Comparison of ENCODE assay signal across 9 mouse cellular contexts in the genomic region with DNA sequence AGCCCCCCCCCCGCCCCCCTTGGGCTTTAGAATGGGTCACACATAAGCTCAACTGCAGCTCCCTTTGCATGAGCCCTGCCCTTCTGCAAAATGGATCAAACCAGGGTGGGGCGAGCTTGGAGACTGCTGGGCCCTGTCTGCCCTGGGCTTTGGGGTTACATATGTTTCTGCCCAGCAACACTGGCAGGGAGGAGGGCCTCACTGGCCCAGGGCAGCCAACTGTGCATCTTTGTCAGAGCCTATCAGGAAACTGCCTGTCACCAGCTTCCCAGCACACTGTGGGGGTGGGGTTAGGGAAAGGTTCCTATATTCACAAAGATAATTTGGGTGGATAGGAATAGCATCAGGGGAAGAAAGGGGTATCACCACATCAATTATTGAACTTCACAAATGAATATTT.
DNase-seq lines count a peak whose midpoint lies in the region; ATAC-seq and TF ChIP-seq lines count a peak whose summit lies in the region.
"Had no signal": no experiment of that assay in that cellular context is flagged by ENCODE, and none has a peak within 500 bp of the region (broad histone marks: within the 10 kb centered on the region; RNA-seq: fewer than 3 reads in every experiment).

No protein-coding gene starts in this region.

- no peaks in the 10 kb centered on the region for H3K4me1 ChIP-seq in forebrain, postnatal 0 days (ENCODE audit: insufficient read depth)
- H3K4me1 ChIP-seq in forebrain, embryonic 11.5 days (replicated peaks; ENCODE audit: control insufficient read depth, insufficient read depth, low read length), result peaks cover 5% of the 10 kb centered on the region; the same call in 1 of the 2 replicates
- H3K4me1 ChIP-seq in lung, embryonic 14.5 days (ENCODE audit: insufficient read depth), result peaks cover 8% of the 10 kb centered on the region; the same call in 1 of the 2 replicates
- peaks cover 13% of the 10 kb centered on the region for H3K4me1 ChIP-seq in embryonic facial prominence, embryonic 14.5 days (ENCODE audit: control insufficient read depth, insufficient read depth, low read length)
- H3K4me1 ChIP-seq in midbrain, embryonic 15.5 days, result peaks cover 20% of the 10 kb centered on the region

- no peak for DNase-seq in forebrain, postnatal 0 days
- no peak for DNase-seq in forebrain, embryonic 11.5 days (ENCODE audit: low spot score)
- DNase-seq in lung, embryonic 14.5 days, result peak; percentile 68
- no peak for DNase-seq in lung, adult 18-20 months
- DNase-seq in embryonic facial prominence, embryonic 14.5 days (ENCODE audit: low spot score), result peak; percentile 63
- no peak for DNase-seq in adrenal gland, adult (ENCODE audit: inconsistent age in 2 of 2, low spot score in 1 of 2)
- DNase-seq in left cerebral cortex, postnatal 14 days (ENCODE audit: low spot score in 2 of 2), result no peak

- intact Hi-C loops in left cerebral cortex, postnatal 14 days (cut with DNase I), result loop anchor here (10.0 kb wide), 1 partner anchor 96 kb away; the partner anchor contains the start of gene Ypel2

- H3K9ac ChIP-seq in forebrain, postnatal 0 days, result 0 out of 2 replicates have a peak overlapping the region, but pooled peaks have one; percentile 10
- no peak overlapping the region for H3K9ac ChIP-seq in forebrain, embryonic 11.5 days (ENCODE audit: low read length)
- no peak overlapping the region for H3K9ac ChIP-seq in lung, embryonic 14.5 days
- H3K9ac ChIP-seq in embryonic facial prominence, embryonic 14.5 days (ENCODE audit: low read depth, low read length), result no peak overlapping the region
- H3K9ac ChIP-seq in midbrain, embryonic 15.5 days, result no peak overlapping the region

- no peak for ATAC-seq in forebrain, postnatal 0 days
- no peak for ATAC-seq in forebrain, embryonic 11.5 days (replicated peaks; ENCODE audit: low FRiP score)
- ATAC-seq in lung, embryonic 14.5 days (ENCODE audit: insufficient read depth), result peak; percentile 69; the same call in 1 of the 2 replicates
- ATAC-seq in embryonic facial prominence, embryonic 14.5 days (ENCODE audit: low read depth), result peak; percentile 51; the same call in 1 of the 2 replicates
- peak; percentile 45; the same call in 1 of the 2 replicates for ATAC-seq in midbrain, embryonic 15.5 days (replicated peaks)

- no peaks in the 10 kb centered on the region for H3K36me3 ChIP-seq in forebrain, postnatal 0 days (ENCODE audit: insufficient read depth)
- H3K36me3 ChIP-seq in forebrain, embryonic 11.5 days (ENCODE audit: control insufficient read depth, insufficient read depth, low read length), result no peaks in the 10 kb centered on the region
- H3K36me3 ChIP-seq in lung, embryonic 14.5 days (ENCODE audit: insufficient read depth), result no peaks in the 10 kb centered on the region
- no peaks in the 10 kb centered on the region for H3K36me3 ChIP-seq in embryonic facial prominence, embryonic 14.5 days (ENCODE audit: control insufficient read depth, insufficient read depth, low read length)
- no peaks in the 10 kb centered on the region for H3K36me3 ChIP-seq in midbrain, embryonic 15.5 days (replicated peaks)

- H3K4me3 ChIP-seq in forebrain, postnatal 0 days (ENCODE audit: low read depth, low read length), result no peak overlapping the region
- H3K4me3 ChIP-seq in forebrain, embryonic 11.5 days (ENCODE audit: low read depth, low read length), result no peak overlapping the region
- H3K4me3 ChIP-seq in lung, embryonic 14.5 days (ENCODE audit: low read depth, low read length), result no peak overlapping the region
- H3K4me3 ChIP-seq in embryonic facial prominence, embryonic 14.5 days (ENCODE audit: low read depth, low read length), result no peak overlapping the region
- no peak overlapping the region for H3K4me3 ChIP-seq in midbrain, embryonic 15.5 days
- H3K4me3 ChIP-seq: layer of hippocampus, adult 2 months had no signal

- H3K4me2 ChIP-seq in forebrain, postnatal 0 days (ENCODE audit: low read depth), result no peak overlapping the region
- H3K4me2 ChIP-seq in forebrain, embryonic 11.5 days (ENCODE audit: low read depth, low read length, severe bottlenecking), result no peak overlapping the region
- H3K4me2 ChIP-seq in lung, embryonic 14.5 days, result no peak overlapping the region
- H3K4me2 ChIP-seq in embryonic facial prominence, embryonic 14.5 days (ENCODE audit: low read depth, low read length), result no peak overlapping the region
- H3K4me2 ChIP-seq in midbrain, embryonic 15.5 days, result no peak overlapping the region

- WGBS in forebrain, postnatal 0 days, result 33% methylated on average over 2 of the region's 2 CpGs
- WGBS in forebrain, embryonic 11.5 days, result 50% methylated on average over 2 of the region's 2 CpGs
- WGBS in lung, embryonic 14.5 days, result 16% methylated on average over 2 of the region's 2 CpGs
- WGBS in embryonic facial prominence, embryonic 14.5 days, result 27% methylated on average over 2 of the region's 2 CpGs
- 24% methylated on average over 2 of the region's 2 CpGs for WGBS in midbrain, embryonic 15.5 days

- TF ChIP-seq CTCF in forebrain, postnatal 0 days (IDR thresholded peaks at IDR 0.05; ENCODE audit: low read depth), result no peak
- TF ChIP-seq CTCF in lung, embryonic 14.5 days (IDR thresholded peaks at IDR 0.05; ENCODE audit: low read depth), result no peak

- no peaks in the 10 kb centered on the region for H3K9me3 ChIP-seq in forebrain, postnatal 0 days (ENCODE audit: low read length)
- no peaks in the 10 kb centered on the region for H3K9me3 ChIP-seq in forebrain, embryonic 11.5 days (ENCODE audit: control insufficient read depth, low read length)
- no peaks in the 10 kb centered on the region for H3K9me3 ChIP-seq in lung, embryonic 14.5 days (ENCODE audit: low read depth, low read length)
- no peaks in the 10 kb centered on the region for H3K9me3 ChIP-seq in embryonic facial prominence, embryonic 14.5 days (ENCODE audit: control insufficient read depth, low read length)
- H3K9me3 ChIP-seq in midbrain, embryonic 15.5 days, result no peaks in the 10 kb centered on the region

- no peaks in the 10 kb centered on the region for H3K27me3 ChIP-seq in forebrain, postnatal 0 days (ENCODE audit: insufficient read depth, low read length)
- H3K27me3 ChIP-seq in forebrain, embryonic 11.5 days (ENCODE audit: control insufficient read depth, insufficient read depth, low read length), result peaks cover 3% of the 10 kb centered on the region; the same call in 1 of the 2 replicates
- no peaks in the 10 kb centered on the region for H3K27me3 ChIP-seq in lung, embryonic 14.5 days (ENCODE audit: insufficient read depth, low read length)
- no peaks in the 10 kb centered on the region; the same call in 1 of the 2 replicates for H3K27me3 ChIP-seq in embryonic facial prominence, embryonic 14.5 days (replicated peaks; ENCODE audit: control insufficient read depth, insufficient read depth, low read length)
- no peaks in the 10 kb centered on the region for H3K27me3 ChIP-seq in midbrain, embryonic 15.5 days (replicated peaks)

- H3K27ac ChIP-seq in forebrain, postnatal 0 days (ENCODE audit: low read depth, low read length), result no peak overlapping the region
- H3K27ac ChIP-seq in forebrain, embryonic 11.5 days (ENCODE audit: low read depth, low read length), result no peak overlapping the region
- peak overlapping the region; percentile 30; the same call in 1 of the 2 replicates for H3K27ac ChIP-seq in lung, embryonic 14.5 days (ENCODE audit: low read depth)
- no peak overlapping the region; the same call in 1 of the 2 replicates for H3K27ac ChIP-seq in embryonic facial prominence, embryonic 14.5 days (replicated peaks; ENCODE audit: low read depth, low read length)
- peak overlapping the region; percentile 55; the same call in 1 of the 2 replicates for H3K27ac ChIP-seq in midbrain, embryonic 15.5 days
- H3K27ac ChIP-seq: layer of hippocampus, adult 2 months had no signal

Comparison
In these comparisons a context has a peak if more than half of its experiments do, and no peak if none do; other contexts are left out.
1. DNase-seq: peak in lung, embryonic 14.5 days (single experiment) and embryonic facial prominence, embryonic 14.5 days (single experiment); none in forebrain, postnatal 0 days (single experiment), forebrain, embryonic 11.5 days (single experiment), lung, adult 18-20 months (0 of 2), adrenal gland, adult (0 of 2) and left cerebral cortex, postnatal 14 days (0 of 2).
2. ATAC-seq: peak in lung, embryonic 14.5 days (single experiment), embryonic facial prominence, embryonic 14.5 days (single experiment) and midbrain, embryonic 15.5 days (single experiment); none in forebrain, postnatal 0 days (single experiment) and forebrain, embryonic 11.5 days (single experiment).
3. H3K27ac ChIP-seq: peak in lung, embryonic 14.5 days (single experiment) and midbrain, embryonic 15.5 days (single experiment); none in forebrain, postnatal 0 days (single experiment), forebrain, embryonic 11.5 days (single experiment) and embryonic facial prominence, embryonic 14.5 days (single experiment).